Mouse (Mus musculus) left cerebral cortex, postnatal 4 days (tissue): ENCODE results near the gene Ptprt. TPM values are rescaled to one million over a fixed set of nuclear protein-coding genes. Genes with fewer than 3 reads are reported as not detected.
A peak's percentile ranks its signal among the peaks of the same experiment; 100 is the strongest.

Experiments
- DNase-seq: peaks from one replicate; pipeline ENCODE4 v3.0.0-alpha.2; 2022
- intact Hi-C: fragments of 180-260 bp; cut with DNase I; formaldehyde crosslinking; loops from one replicate; pipeline ENCODE4 v1.15.1; 2025
- total RNA-seq, 2 experiments: library from RNA; stranded (reverse); gene quantifications; 2 replicates each; pipeline ENCODE4 v1.2.3; 2021

Ptprt gene
- total RNA-seq, 2 experiments from 2014 or later: 81.3 to 88.0 TPM

DNA sequence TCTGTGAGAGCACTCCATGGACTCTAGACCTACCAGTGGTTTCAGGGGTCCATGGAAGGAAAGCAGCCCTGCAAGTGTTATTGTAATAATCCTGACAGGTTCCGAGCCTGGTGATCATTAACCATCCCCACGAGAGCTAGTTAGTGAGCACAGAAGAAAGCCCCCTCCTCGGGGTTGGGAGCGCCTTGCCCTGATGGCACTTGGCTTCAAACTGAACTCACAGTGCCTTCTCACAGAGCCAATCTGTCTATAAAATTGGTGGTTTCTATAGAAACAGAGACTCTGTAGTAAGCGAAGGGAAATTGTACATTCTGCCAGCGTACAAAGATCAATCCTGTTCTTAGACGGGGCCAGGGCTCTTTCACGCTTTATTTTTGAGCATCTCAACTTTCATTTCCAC, 234.8 kb downstream of the Ptprt start:
- intact Hi-C loops: no loop called here
- no peak for DNase-seq

- DNase-seq: no peak
- intact Hi-C loops: no loop called here
Observed at GRCm38 (mm10) chr2:162418181-162418580, 242.8 kb downstream of the Ptprt start.

DNA sequence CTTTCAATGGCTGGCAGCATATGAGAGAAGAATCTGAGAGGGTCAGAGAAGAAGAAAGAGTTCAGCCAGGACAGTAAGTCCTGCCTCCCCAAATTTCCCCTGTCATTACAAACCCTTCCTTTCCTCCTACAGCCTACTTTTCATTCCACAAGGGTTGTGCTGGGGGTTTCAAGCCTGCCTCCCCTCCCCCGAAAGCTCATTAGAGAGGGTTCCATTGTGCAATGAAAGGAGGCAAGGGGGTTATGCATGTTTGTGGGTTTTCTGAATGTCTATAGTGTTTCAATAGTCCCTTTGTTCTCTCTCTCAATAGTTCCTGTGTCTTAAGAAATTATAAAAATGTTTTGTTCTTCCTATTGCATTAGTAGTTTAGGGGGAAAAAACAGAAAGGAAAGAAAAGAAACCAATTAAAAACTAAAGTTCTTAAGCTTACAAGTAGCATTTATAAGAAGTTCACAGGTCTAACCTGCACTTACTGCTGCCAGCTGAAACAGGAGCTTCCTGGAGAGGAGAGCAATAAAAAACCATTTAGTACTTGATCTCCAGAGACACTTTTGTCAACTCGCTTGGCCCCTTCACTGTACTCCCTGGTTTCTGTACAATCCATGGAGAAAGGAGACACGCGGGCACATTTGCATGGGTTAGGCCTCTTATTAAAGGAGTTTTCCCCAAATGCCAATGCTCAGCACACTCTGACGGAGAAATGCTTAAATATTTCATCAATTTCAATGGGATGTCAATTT, 247.7 kb downstream of the Ptprt start:
- no peak for DNase-seq
- intact Hi-C loops: no loop called here

- intact Hi-C loops: no loop called here
- DNase-seq: peak; percentile 53
Observed at GRCm38 (mm10) chr2:162411014-162411413, 249.9 kb downstream of the Ptprt start.

- DNase-seq: no peak
- intact Hi-C loops: no loop called here
Observed at GRCm38 (mm10) chr2:162409245-162409644, 251.7 kb downstream of the Ptprt start.

- intact Hi-C loops: no loop called here
- DNase-seq: peak; percentile 52
Observed at GRCm38 (mm10) chr2:162401316-162402100, 259.4 kb downstream of the Ptprt start.

DNA sequence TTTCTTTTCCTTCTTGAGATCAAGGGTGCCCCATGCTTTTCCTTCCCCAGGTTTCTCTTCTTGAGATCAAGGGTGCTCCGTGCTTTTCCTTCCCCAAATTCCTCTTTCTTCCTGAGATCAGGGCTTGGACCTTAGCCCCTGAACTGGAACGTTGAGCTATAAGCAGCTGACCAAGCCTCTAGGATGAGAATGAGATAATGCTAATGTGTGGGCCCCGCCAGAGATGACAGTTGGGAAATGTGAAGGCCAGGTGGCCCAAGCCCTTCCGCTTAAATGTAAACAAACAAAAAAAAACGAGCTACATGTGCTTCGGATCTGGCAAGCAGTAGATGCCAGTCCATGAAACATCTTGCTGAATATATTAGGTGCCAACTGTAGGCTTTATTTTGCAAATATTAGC, 266.3 kb downstream of the Ptprt start:
- intact Hi-C loops: no loop called here
- no peak for DNase-seq

GRCm38 (mm10) chr2:162391834-162392233, 269.1 kb downstream of the Ptprt start:
- intact Hi-C loops: no loop called here
- DNase-seq: peak; percentile 71

- intact Hi-C loops: no loop called here
- no peak for DNase-seq
Observed at GRCm38 (mm10) chr2:162377309-162377708, 283.6 kb downstream of the Ptprt start.

GRCm38 (mm10) chr2:162349047-162349446, 311.9 kb downstream of the Ptprt start:
- intact Hi-C loops: no loop called here
- DNase-seq: no peak

DNA sequence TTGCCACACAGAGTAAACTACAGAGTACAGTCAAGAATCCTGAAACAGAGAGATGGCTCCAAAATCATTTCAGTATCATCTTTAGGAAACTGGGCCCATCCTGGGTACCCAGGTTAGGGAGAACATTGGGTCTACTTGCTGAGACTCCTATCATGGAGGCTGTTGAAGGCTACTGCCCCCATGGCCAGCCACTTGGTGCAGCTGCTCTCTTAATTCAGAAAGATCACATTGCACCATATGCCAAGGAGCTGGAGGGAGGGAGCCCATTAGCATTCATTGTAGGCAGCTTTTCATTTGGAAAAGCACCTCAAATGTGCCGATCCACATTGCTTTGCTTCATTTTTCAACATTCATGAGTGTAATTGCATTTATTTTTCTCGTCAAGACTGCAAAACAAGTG, 319.1 kb downstream of the Ptprt start:
- intact Hi-C loops: no loop called here
- DNase-seq: no peak

GRCm38 (mm10) chr2:162340231-162340630, 320.7 kb downstream of the Ptprt start:
- intact Hi-C loops: no loop called here
- DNase-seq: no peak

GRCm38 (mm10) chr2:162332066-162332683, 328.8 kb downstream of the Ptprt start:
- intact Hi-C loops: no loop called here

DNA sequence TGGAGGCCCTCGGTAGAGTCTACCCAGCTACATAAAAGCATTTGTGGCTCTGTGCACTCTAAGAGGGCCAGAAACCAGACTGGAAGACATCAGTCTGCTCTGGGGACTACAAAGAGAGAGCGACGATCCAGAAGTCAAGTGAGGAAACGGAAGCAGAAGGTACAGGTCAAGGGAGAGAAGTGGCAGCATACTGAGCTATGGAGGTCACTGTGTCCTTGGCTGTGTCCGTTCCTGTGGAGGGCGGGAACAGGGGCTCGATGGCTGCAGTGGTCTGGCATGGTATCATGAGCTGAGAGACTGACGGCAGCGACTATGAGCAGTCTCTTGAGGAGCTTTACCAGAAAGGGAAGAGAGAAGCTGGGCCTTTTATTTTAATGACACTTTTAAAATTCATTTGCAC, 331.5 kb downstream of the Ptprt start:
- intact Hi-C loops: no loop called here
- DNase-seq: no peak

More at GRCm38 (mm10) chr2:162332066-162332683, 328.8 kb downstream of the Ptprt start:
- DNase-seq: no peak

- intact Hi-C loops: no loop called here
Observed at GRCm38 (mm10) chr2:162322411-162322810, 338.5 kb downstream of the Ptprt start.

DNA sequence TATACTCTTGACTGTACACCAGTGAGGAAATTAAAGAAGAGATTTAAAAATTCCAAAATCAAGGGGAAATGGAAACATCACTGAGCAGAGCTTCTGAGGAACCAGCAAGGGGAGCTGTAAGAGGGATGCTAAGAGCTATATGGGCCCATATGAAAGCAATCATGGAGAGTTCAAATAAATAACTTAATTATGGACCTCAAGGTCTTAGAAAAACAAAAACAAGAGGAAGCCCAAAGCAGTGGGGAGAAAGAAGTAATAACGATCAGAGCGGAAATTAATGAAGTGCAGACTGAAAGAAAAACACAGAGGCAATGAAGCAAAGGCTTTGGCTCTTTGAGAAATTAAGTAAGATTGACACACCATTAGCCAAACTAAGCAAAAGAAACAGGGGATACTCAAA, 353.0 kb downstream of the Ptprt start:
- intact Hi-C loops: no loop called here
- no peak for DNase-seq

More at GRCm38 (mm10) chr2:162322411-162322810, 338.5 kb downstream of the Ptprt start:
- peak; percentile 47 for DNase-seq

DNA sequence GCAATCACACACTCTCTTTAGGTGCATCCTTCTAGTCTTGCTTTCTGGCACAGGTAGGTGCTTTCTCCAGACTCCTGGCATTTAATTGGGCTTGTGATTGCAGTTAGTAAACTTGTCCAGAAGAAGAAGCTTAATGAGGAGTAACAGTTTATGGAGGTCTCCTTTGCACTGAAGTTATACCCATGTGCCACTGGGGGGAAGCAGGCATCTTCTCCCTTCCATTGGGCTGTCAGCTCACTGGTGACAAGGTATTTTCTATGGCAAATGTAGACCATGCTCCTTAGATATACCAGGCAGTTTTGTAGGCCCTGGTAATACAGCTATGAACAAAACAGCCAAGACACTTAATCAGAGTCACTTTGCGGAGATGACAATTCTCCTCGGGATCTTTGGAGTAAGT, 366.9 kb downstream of the Ptprt start:
- intact Hi-C loops: loop anchor here (10.0 kb wide), 1 partner anchor 361 kb away; no protein-coding TSS in a partner anchor
- peak; percentile 12 for DNase-seq

DNA sequence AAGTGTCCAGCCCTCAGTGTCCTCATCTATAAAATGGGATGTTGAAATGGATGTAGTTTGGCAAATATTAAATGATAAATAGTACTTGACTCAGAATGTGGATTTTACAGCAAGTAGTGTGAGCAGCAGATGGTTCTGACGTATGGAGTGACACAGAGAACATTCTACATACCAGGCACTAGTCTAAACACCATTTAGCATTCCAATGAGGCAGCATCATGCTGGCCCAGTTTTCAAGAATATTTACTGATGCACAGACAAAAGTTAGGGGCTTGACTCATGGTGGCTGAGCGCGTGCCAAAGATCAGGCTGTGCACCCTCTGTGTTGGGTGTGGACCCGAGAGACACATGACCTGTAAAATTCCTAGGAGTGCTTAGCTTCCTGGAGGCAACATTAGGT, 378.3 kb downstream of the Ptprt start:
- DNase-seq: peak; percentile 6
- intact Hi-C loops: no loop called here

- peak; percentile 64 for DNase-seq
- intact Hi-C loops: no loop called here
Observed at GRCm38 (mm10) chr2:162282121-162282520, 378.8 kb downstream of the Ptprt start.

DNA sequence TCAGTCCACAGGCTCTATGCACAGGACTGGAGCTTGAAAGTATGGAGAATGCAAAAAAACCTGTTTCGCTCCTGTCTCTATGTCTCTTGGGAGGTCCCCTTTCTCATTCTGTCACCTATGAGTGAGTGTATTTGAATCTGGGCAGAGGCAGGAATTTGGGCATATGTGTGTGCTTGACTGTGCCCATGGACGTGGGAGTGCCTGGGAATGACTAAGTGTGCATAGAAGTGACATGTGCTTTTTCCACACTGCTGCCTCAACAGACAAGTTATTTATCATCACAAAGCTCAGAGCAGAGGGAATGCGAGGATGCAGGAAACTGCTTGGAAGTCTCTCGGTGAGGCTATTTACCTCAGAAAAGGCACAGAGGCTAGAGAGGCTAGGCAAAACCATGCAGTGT, 387.1 kb downstream of the Ptprt start:
- no peak for DNase-seq
- intact Hi-C loops: no loop called here

DNA sequence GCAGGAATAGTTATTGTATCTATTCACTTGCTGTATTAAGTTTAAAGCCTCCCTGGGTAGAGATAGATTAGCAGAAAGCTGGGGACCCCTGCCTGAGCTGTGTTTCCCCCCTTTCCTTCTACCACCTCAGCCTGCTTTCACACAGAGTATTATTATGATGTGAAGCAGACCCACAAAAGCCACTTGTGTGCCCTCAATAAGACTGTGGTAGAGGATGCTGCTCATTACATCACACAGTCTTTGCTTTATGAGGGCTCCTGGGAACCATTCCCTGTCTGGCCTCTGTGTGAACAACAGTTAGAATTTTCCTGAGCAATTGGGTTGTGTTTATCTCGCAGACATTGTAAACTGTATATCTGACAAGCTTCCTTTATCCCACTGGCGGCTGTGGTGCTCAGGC, 409.7 kb downstream of the Ptprt start:
- DNase-seq: no peak
- intact Hi-C loops: no loop called here

GRCm38 (mm10) chr2:162248296-162248695, 412.7 kb downstream of the Ptprt start:
- peak; percentile 75 for DNase-seq
- intact Hi-C loops: no loop called here
